Mouse (Mus musculus) cerebellum, adult 2 months (tissue): Measurements from ENCODE around the gene Stx6.

ENCODE experiments used
- CTCF ChIP-seq: fragments of 200-500 bp; IDR thresholded peaks from 2 replicates; pipeline ENCODE4 v1.5.1; 2011; ENCODE audit warnings: low read depth, mild to moderate bottlenecking, control low read depth, low read length, moderate library complexity, borderline replicate concordance; ENCODE audit not compliant: insufficient read depth
- POLR2A ChIP-seq: fragments of 200-500 bp; IDR thresholded peaks from 2 replicates; pipeline ENCODE4 v1.6.1; 2011; ENCODE audit warnings: low read length, control low read depth, borderline replicate concordance; ENCODE audit not compliant: insufficient read depth

- TF ChIP-seq CTCF (no peak), POLR2A (no peak)
These were observed 11.4 kb downstream of the Stx6 start for GRCm38 (mm10) chr1:155169935-155170334.
